Mouse (Mus musculus) monocyte, adult 59 days (primary cell): ENCODE data around the gene Galntl6. TPM values are rescaled to one million over a fixed set of nuclear protein-coding genes. Genes with fewer than 3 reads are reported as not detected.

Source experiments
- total RNA-seq, 2 experiments: library from RNA; stranded (reverse); gene quantifications; one replicate each; pipeline ENCODE4 v1.2.4; 2023

Galntl6 gene
- total RNA-seq = not detected

GRCm38 (mm10) chr8:58912196-58912839 lies at the start of gene Galntl6:
Galntl6 (minus strand) TSS chr8:58912640.

GRCm38 (mm10) chr8:58911677-58912076 lies 763 bp downstream of the Galntl6 start, which contains the start of gene BC030500:
BC030500 (plus strand) TSS chr8:58911755.

Other genes starting within 250 kb of the Galntl6 start
- not detected for gene BC030500, start 885 bp downstream of the Galntl6 start, total RNA-seq